Mouse (Mus musculus) c-Kit-positive CD71-positive TER-119-positive erythroid progenitor cells, embryonic 14.5 days (primary cell): ENCODE measurements at regions not wholly inside any gene's neighbourhood (a gene's known extent, or its start where the extent isn't known, plus 50 kb on each side); places are given as distances from the start of the nearest gene placed in this dataset.
A peak's percentile ranks its signal among the peaks of the same experiment; 100 is the strongest.

Experiments used
- DNase-seq: peaks from one replicate; pipeline ENCODE4 v3.0.0-alpha.2; 2013; ENCODE audit warnings: low spot score

- no peak for DNase-seq
Observed at GRCm38 (mm10) chr17:47317651-47318050, 51.0 kb upstream of the Mrps10 start.

- no peak for DNase-seq
Observed at GRCm38 (mm10) chr17:47313162-47313561, 55.5 kb upstream of the Mrps10 start.

GRCm38 (mm10) chr17:47311272-47311671 lies 57.4 kb upstream of the Mrps10 start:
- no peak for DNase-seq

DNA sequence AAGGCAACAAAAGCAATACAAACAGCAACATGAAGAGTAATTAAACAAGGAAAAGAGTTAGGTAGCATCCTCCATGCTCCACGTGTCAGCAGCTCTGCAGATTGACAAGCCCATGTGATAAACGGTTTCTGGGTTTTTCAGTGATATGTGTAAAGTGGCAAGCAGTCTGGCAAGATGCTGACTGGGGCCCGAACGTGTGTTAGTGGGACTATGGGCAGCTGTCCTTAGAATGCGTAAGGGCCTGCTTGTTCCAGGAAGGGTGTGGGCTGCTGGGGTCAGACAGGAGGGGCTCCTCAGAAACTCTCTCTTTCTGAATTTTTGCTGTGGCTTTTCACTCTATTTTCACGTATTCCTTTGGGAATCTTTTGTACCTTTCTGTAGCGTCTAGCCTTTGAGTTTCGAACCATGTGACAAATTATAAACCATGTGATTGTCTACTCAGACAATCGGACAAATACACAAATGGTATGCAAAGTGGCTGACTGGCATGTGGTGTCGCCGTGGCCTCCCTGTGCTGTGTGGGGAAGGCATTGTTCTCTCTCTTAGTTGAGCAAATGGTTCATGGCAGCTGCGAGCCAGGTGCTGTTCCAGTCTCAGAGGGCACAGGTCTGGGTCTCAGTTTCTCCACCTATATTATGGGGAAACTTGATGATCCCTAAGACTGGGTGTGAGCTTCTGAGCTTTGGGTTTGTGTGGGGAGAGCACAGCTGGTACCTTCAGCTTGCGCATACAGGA lies 62.5 kb upstream of the Mrps10 start:
- no peak for DNase-seq

DNA sequence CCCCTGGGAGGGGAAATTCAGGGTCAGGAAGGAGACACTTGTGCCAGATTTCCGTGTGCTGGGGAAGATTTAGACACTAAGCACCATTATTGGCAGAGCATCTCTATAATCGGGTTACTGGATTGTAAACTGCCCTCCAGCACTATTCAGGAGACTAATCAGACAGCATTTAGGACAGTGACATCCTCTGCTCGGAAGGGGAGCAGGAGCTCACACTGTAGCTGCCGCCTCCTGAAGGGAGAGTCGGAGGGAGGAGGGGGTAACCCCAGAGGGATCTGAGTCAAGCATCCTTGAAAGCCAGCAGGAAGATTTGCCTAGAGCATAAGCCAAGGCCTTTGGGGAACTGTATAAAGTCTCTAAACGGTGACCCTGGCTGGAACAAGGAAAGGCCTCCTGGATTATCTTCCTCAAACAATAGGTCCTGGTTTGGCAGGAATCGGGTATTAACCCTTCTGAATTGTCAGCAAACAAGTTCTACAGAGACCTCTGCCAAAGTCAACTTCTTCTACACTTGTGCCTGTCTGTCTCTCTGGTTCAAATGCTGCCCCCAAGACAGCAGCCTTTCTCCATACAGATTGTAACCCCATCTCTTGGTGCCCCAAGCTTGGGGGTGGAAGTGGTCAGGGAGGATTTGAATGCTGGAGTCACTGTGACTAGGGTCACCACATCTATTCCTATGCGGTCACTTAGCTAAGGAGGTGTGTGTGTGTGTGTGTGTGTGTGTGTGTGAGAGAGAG lies 64.1 kb upstream of the Mrps10 start:
- no peak for DNase-seq

DNA sequence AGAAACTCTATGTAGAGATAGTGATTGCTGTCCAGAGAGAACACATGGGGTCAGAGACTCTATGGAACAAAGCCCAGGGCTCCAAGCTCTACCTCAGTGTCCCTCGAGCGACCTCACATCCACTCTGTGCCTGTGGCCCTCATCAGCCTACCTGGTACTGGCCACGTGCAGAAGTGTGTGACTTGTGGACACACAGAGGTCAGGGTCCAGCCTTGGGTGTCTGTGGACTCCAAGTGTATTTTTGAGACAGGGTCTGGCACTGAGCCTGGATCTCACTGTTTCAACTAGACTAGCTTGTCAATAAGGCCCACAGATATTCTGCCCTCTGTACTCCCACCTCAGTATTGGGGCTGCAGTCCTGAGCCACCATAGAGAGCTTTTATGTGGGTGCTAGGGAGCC lies 65.1 kb upstream of the Mrps10 start:
- no peak for DNase-seq

GRCm38 (mm10) chr17:47298396-47298919 lies 70.2 kb upstream of the Mrps10 start:
- DNase-seq: no peak

DNA sequence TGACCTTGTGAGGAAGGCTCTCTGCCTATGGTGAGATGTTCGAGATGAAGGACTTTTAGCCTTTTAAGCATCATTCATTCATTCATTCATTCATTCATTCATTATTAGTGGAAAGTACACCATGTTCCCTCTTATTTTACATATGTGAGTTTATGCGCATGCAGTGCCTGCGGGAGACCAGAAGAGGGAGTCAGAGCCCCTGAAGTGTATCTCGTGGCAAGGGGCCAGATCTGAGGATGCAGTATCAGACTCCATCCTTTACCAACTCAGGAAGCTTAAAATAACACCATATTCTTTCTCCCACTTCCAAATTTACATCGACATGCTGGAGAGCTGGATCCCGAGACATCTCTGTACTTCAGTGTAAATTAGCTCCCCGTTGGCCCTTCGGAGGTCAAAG lies 70.7 kb upstream of the Mrps10 start:
- no peak for DNase-seq

- no peak for DNase-seq
Observed at GRCm38 (mm10) chr17:47296709-47297450, 71.8 kb upstream of the Mrps10 start.

- DNase-seq: no peak
Observed at GRCm38 (mm10) chr17:47295315-47296011, 73.2 kb upstream of the Mrps10 start.

GRCm38 (mm10) chr17:47294091-47294534 lies 74.6 kb upstream of the Mrps10 start:
- no peak for DNase-seq

DNA sequence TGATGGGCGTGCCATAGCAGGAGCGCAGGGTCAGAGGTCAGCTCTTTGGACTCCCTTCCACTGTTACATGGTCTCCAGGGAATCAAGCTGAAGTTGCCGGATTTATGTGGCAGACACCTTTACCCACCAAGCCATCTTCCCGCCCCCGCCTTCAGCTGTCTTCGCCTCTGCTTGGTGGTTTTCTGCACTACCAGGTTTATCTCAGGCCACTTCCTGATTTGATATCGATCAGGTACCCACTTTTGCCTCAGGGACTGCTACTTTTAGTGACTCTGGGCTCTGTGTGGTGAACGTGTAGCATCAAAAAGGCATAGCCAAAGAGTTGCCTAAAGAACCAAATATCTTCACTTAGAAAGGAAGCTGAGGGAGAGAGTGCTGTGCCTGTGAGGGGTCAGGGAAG lies 75.5 kb upstream of the Mrps10 start:
- no peak for DNase-seq

- no peak for DNase-seq
Observed at GRCm38 (mm10) chr17:47291558-47291957, 77.1 kb upstream of the Mrps10 start.

DNA sequence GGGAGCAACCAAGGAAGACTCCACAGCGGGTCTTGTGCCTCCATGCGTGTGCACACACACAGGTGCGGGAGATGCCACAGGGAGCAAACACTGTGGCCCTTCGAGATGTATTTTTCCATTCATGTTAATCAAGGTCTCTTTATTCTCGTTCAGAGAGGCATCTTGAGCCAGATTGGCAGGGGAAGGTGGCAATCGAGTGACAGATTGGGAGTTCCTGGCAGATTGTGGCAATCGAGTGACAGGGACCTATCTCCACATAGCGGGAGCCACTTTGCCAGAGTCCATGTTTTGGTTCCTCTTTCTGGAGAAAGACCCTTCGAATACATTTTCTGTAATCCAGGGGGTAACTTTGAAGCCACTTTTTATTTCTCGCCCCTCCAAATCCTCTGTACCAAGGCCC lies 83.1 kb upstream of the Mrps10 start:
- no peak for DNase-seq

- no peak for DNase-seq
Observed at GRCm38 (mm10) chr17:47284236-47284635, 84.5 kb upstream of the Mrps10 start.

DNA sequence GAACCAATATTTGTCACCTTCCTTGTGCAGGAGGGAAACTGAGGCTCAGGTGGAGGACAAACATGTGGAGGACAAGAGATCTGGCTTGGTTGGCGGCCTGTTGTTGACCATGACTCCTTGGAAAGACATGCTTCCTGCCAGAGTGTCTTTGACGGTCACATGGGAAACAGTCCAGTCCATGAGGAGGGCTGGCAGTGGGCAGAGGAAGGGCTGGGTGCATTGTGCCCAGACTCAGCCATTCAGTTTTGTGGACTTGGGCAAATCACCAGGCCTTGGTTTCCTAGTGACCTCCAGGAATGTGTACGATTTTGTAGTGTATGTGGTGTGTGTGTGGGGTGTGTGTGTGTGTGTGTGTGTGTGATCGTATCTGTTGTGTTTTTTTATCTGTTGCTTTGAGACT lies 85.5 kb upstream of the Mrps10 start:
- no peak for DNase-seq

DNA sequence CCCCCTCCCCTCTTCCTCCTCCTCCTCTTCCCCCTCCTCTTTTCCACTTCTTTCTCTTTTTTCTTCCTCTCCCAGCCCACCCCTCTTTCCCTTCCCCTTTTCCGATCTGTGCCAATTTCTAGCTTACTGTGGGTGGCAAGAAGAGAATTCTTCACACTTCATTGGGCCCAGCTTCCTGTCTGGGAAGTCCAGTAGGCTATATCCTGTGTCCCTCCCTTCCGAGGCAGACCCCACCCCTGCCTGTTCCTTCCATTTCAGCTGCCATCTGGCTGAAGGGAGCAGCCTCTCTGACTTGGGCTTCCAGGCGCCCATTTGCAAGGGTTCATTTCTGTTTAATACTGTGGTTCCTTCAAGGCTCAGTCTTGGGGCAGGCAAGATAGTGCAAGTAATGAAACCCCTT lies 86.2 kb upstream of the Mrps10 start:
- DNase-seq: no peak

- DNase-seq: no peak
Observed at GRCm38 (mm10) chr17:47277890-47278289, 90.8 kb upstream of the Mrps10 start.

- no peak for DNase-seq
Observed at GRCm38 (mm10) chr17:47276639-47277038, 92.0 kb upstream of the Mrps10 start.

GRCm38 (mm10) chr17:47275796-47276311 lies 92.8 kb upstream of the Mrps10 start:
- DNase-seq: no peak

DNA sequence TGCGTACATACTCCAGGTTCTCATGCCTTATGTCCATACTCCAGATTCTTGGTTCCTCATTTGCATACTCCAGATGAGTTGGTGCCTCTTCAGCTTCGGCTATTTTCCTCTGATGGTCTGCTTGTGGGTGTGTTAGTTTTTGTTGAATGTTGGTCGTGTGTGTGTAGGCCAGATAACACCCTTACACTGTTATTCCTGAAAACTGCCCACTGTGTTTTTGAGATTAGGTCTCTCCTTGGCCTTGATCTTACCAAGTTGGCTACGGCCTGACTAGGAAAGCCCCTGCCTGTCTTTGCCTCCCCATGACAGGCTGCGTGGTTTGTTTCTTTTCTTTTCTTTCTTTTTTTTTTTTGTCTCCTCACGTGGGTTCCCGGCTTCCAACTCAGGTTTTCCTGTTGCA lies 95.4 kb upstream of the Mrps10 start:
- peak; percentile 48 for DNase-seq
